Mouse (Mus musculus) 3T3-L1 (cell line): ENCODE measurements around the gene Gal3st1.

Source experiments
- DNase-seq: peaks from one replicate; pipeline ENCODE4 v3.0.0-alpha.2; 2015; ENCODE audit warnings: low read depth, low spot score

The Gal3st1 gene

GRCm38 (mm10) chr11:4031961-4032360 is 48.5 kb downstream of the Gal3st1 start:
- DNase-seq: no peak

- no peak for DNase-seq
These were observed 50.0 kb downstream of the Gal3st1 start for GRCm38 (mm10) chr11:4033471-4033870.

DNA sequence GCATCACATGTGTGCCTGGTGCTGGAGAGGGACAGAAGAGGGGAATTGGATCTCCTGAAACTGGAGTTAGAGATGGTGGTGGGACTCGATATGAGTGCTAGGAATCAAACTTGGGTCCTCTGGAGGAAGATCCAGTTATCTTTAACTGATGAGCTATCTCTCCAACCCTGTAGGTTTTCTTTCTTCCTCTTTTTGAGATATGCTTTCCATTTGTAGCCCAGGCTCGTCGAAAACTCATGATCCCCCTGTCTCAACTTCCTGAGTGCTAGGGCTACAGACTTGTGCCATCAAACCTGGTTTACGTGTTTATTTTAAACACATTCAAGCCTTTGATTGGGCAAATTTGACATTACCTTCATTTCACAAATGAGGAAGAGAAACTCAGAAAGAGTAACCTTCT is 50.7 kb downstream of the Gal3st1 start:
- DNase-seq: no peak

GRCm38 (mm10) chr11:4035116-4035892 is 51.9 kb downstream of the Gal3st1 start:
- DNase-seq: no peak

GRCm38 (mm10) chr11:4035916-4036315 is 52.5 kb downstream of the Gal3st1 start:
- DNase-seq: no peak

- no peak for DNase-seq
These were observed 53.1 kb downstream of the Gal3st1 start for GRCm38 (mm10) chr11:4036365-4037084.

- no peak for DNase-seq
These were observed 56.5 kb downstream of the Gal3st1 start for GRCm38 (mm10) chr11:4039951-4040350.

GRCm38 (mm10) chr11:4041123-4041625 is 57.7 kb downstream of the Gal3st1 start:
- DNase-seq: no peak

- DNase-seq: no peak
These were observed 59.6 kb downstream of the Gal3st1 start for GRCm38 (mm10) chr11:4043081-4043480.

GRCm38 (mm10) chr11:4046526-4046925 is 63.1 kb downstream of the Gal3st1 start:
- DNase-seq: no peak

DNA sequence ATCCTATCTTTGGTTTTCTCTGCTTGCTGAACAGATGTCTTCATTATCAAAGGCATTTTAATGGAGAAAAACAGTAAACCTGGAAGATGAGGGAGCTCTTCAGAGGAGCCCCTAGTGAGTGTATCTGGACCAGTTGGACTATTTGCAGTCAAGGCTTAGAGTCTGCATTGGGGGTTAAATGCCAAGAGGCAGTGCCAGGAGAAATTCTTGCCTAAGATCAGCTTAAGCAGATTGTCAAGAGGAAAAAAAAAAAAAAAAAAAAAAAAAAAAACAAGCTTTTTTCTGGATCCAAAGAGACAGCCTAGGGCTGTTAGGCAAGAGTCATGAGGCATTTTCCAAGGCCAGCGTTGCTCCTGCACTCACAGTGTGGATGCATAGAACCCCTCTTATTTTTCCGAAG is 64.3 kb downstream of the Gal3st1 start:
- no peak for DNase-seq

DNA sequence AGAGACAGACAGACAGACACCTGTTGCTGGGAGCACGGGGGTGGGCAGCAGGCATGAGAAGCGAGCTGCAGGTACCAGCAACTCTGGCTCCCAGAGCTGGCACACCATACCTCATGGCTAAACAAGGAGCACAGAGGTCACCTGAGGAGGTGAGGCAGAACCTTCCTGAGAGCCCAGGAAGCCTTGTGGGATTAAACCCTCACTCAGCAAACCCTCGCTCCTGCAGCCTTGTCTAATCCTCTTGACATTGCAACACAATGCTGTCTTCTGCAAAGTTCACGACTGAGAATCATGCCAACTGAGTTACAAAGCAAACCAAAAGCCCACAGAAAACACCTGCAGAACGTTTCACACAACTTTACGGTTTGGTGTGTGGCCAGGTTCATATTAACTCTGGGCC is 65.0 kb downstream of the Gal3st1 start:
- DNase-seq: no peak
